Mouse (Mus musculus): ENCODE data around the gene Fate1. TPM values are rescaled to one million over a fixed set of nuclear protein-coding genes. Genes with fewer than 3 reads are reported as not detected.
"Not testable (repeated sequence)": the region's sequence is repeated elsewhere in the genome, so short reads cannot be mapped to it uniquely, and the experiment has no call there.

The Fate1 gene
- polyA plus RNA-seq, 1 experiment from 2014 or later: not detected

DNA sequence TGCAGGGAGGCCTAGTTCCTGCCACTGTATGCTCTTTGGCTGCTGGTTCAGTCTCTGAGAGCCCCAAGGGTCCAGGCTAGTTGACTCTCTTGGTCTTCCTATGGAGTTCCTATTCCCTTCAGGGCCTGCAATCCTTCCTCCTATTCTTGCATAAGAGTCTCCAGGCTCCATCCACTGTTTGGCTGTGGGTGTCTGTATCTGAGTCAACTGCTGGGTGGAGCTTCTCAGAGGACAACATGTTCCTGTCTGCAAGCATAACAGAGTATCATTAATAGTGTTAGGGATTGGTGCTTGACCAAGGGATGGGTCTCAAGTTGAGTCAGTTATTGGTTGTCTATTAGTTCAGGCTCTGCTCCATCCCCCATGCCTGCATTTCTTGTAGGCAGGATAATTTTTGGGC lies 4.9 kb downstream of the Fate1 start:
- ATAC-seq; H3K9me3 ChIP-seq (replicated peaks; ENCODE audit: control insufficient read depth, low read length); H3K36me3 ChIP-seq (ENCODE audit: control insufficient read depth, insufficient read depth, low read length); H3K27ac ChIP-seq (ENCODE audit: low read depth, low read length); H3K27me3 ChIP-seq (replicated peaks; ENCODE audit: control insufficient read depth, insufficient read depth, low read length); H3K4me1 ChIP-seq (ENCODE audit: control insufficient read depth, insufficient read depth, low read length); H3K9ac ChIP-seq (ENCODE audit: low read length); DNase-seq (ENCODE audit: low spot score); H3K4me3 ChIP-seq (ENCODE audit: low read depth, low read length); H3K4me2 ChIP-seq (ENCODE audit: low read length): not testable (repeated sequence)

GRCm38 (mm10) chrX:71980443-71980842 lies 7.7 kb downstream of the Fate1 start:
- Histone ChIP-seq H3K9ac (ENCODE audit: low read length) (no peak overlapping the region), H3K4me2 (ENCODE audit: low read length) (no peak overlapping the region), H3K4me3 (ENCODE audit: low read depth, low read length) (no peak overlapping the region), H3K27ac (ENCODE audit: low read depth, low read length) (no peak overlapping the region), H3K27me3 (replicated peaks; ENCODE audit: control insufficient read depth, insufficient read depth, low read length) (no peaks in the 10 kb centered on the region), H3K9me3 (replicated peaks; ENCODE audit: control insufficient read depth, low read length) (no peaks in the 10 kb centered on the region), H3K4me1 (ENCODE audit: control insufficient read depth, insufficient read depth, low read length) (no peaks in the 10 kb centered on the region), H3K36me3 (ENCODE audit: control insufficient read depth, insufficient read depth, low read length) (no peaks in the 10 kb centered on the region)
- 85% methylated on average over 3 of the region's 3 CpGs for WGBS
- DNase-seq (ENCODE audit: low spot score) (no peak), ATAC-seq (no peak)

- H3K4me1 ChIP-seq (ENCODE audit: control insufficient read depth, insufficient read depth, low read length): no peaks in the 10 kb centered on the region
- no peaks in the 10 kb centered on the region for H3K27me3 ChIP-seq (replicated peaks; ENCODE audit: control insufficient read depth, insufficient read depth, low read length)
- H3K36me3 ChIP-seq (ENCODE audit: control insufficient read depth, insufficient read depth, low read length): no peaks in the 10 kb centered on the region
- WGBS: 78% methylated on average over 2 of the region's 2 CpGs
- H3K9ac ChIP-seq (ENCODE audit: low read length): no peak overlapping the region
- no peak overlapping the region for H3K27ac ChIP-seq (ENCODE audit: low read depth, low read length)
- no peak for ATAC-seq
- H3K4me2 ChIP-seq (ENCODE audit: low read length): no peak overlapping the region
- no peak for DNase-seq (ENCODE audit: low spot score)
- no peaks in the 10 kb centered on the region for H3K9me3 ChIP-seq (replicated peaks; ENCODE audit: control insufficient read depth, low read length)
- H3K4me3 ChIP-seq (ENCODE audit: low read depth, low read length): no peak overlapping the region
Observed at GRCm38 (mm10) chrX:71981322-71981721, 8.5 kb downstream of the Fate1 start.

DNA sequence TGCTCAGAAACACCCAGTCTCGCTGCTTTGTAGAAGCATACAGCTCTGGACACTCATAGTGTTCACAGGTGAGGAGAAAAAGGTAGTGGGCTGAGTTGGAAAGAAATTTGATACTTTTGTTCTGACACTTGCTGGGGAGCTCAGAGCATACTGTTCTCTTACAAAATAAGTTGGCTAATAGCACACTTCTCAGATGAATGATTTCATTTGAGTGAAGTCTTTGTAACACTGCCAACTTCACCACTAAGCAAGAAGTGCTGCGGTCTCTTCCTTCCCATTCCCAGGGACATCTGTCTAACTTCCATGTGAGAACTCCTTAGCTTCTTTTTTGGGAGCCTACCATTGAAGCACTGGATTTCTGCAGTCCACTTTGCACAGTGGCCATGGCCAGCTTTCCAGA lies 10.4 kb downstream of the Fate1 start:
- Histone ChIP-seq H3K4me2 (ENCODE audit: low read length) (no peak overlapping the region), H3K9ac (ENCODE audit: low read length) (no peak overlapping the region), H3K27me3 (replicated peaks; ENCODE audit: control insufficient read depth, insufficient read depth, low read length) (no peaks in the 10 kb centered on the region), H3K36me3 (ENCODE audit: control insufficient read depth, insufficient read depth, low read length) (no peaks in the 10 kb centered on the region), H3K27ac (ENCODE audit: low read depth, low read length) (no peak overlapping the region), H3K4me3 (ENCODE audit: low read depth, low read length) (no peak overlapping the region), H3K9me3 (replicated peaks; ENCODE audit: control insufficient read depth, low read length) (no peaks in the 10 kb centered on the region), H3K4me1 (ENCODE audit: control insufficient read depth, insufficient read depth, low read length) (no peaks in the 10 kb centered on the region)
- ATAC-seq (no peak), DNase-seq (ENCODE audit: low spot score) (no peak)
- WGBS: 72% methylated on average over 2 of the region's 2 CpGs

- H3K4me3 ChIP-seq (ENCODE audit: low read depth, low read length): no peak overlapping the region
- no peak overlapping the region for H3K27ac ChIP-seq (ENCODE audit: low read depth, low read length)
- DNase-seq (ENCODE audit: low spot score): peak; percentile 7
- no peak overlapping the region for H3K4me2 ChIP-seq (ENCODE audit: low read length)
- H3K4me1 ChIP-seq (ENCODE audit: control insufficient read depth, insufficient read depth, low read length): no peaks in the 10 kb centered on the region
- no peak overlapping the region for H3K9ac ChIP-seq (ENCODE audit: low read length)
- no peak for ATAC-seq
- no peaks in the 10 kb centered on the region for H3K27me3 ChIP-seq (replicated peaks; ENCODE audit: control insufficient read depth, insufficient read depth, low read length)
- H3K9me3 ChIP-seq (replicated peaks; ENCODE audit: control insufficient read depth, low read length): no peaks in the 10 kb centered on the region
- no peaks in the 10 kb centered on the region for H3K36me3 ChIP-seq (ENCODE audit: control insufficient read depth, insufficient read depth, low read length)
- WGBS: 78% methylated on average over 1 of the region's 1 CpGs
Observed at GRCm38 (mm10) chrX:71983775-71984174, 11.0 kb downstream of the Fate1 start.

GRCm38 (mm10) chrX:71991549-71991948 lies 18.8 kb downstream of the Fate1 start, which contains the start of gene Cnga2:
Gene Cnga2, plus strand, starts transcription at chrX:71991849.
- no peaks in the 10 kb centered on the region for H3K36me3 ChIP-seq (ENCODE audit: control insufficient read depth, insufficient read depth, low read length)
- DNase-seq (ENCODE audit: low spot score) (no peak), ATAC-seq (no peak)
- H3K27ac ChIP-seq (ENCODE audit: low read depth, low read length): no peak within 1 kb of the TSS
- H3K9ac ChIP-seq (ENCODE audit: low read length): no peak within 1 kb of the TSS
- no peak within 1 kb of the TSS for H3K4me3 ChIP-seq (ENCODE audit: low read depth, low read length)
- H3K27me3 ChIP-seq (replicated peaks; ENCODE audit: control insufficient read depth, insufficient read depth, low read length): no peaks in the 10 kb centered on the region
- H3K4me2 ChIP-seq (ENCODE audit: low read length): no peak within 1 kb of the TSS
- 80% methylated on average over 3 of the region's 3 CpGs for WGBS
- no peaks in the 10 kb centered on the region for H3K4me1 ChIP-seq (ENCODE audit: control insufficient read depth, insufficient read depth, low read length)
- no peaks in the 10 kb centered on the region for H3K9me3 ChIP-seq (replicated peaks; ENCODE audit: control insufficient read depth, low read length)

- Histone ChIP-seq H3K4me1 (ENCODE audit: control insufficient read depth, insufficient read depth, low read length) (no peaks in the 10 kb centered on the region), H3K9me3 (replicated peaks; ENCODE audit: control insufficient read depth, low read length) (no peaks in the 10 kb centered on the region), H3K36me3 (ENCODE audit: control insufficient read depth, insufficient read depth, low read length) (no peaks in the 10 kb centered on the region), H3K9ac (ENCODE audit: low read length) (no peak overlapping the region), H3K27me3 (replicated peaks; ENCODE audit: control insufficient read depth, insufficient read depth, low read length) (no peaks in the 10 kb centered on the region), H3K27ac (ENCODE audit: low read depth, low read length) (no peak overlapping the region), H3K4me3 (ENCODE audit: low read depth, low read length) (no peak overlapping the region), H3K4me2 (ENCODE audit: low read length) (no peak overlapping the region)
- ATAC-seq: no peak
- WGBS: 50% methylated on average over 1 of the region's 1 CpGs
- no peak for DNase-seq (ENCODE audit: low spot score)
Observed at GRCm38 (mm10) chrX:71995972-71996371, 23.2 kb downstream of the Fate1 start.

DNA sequence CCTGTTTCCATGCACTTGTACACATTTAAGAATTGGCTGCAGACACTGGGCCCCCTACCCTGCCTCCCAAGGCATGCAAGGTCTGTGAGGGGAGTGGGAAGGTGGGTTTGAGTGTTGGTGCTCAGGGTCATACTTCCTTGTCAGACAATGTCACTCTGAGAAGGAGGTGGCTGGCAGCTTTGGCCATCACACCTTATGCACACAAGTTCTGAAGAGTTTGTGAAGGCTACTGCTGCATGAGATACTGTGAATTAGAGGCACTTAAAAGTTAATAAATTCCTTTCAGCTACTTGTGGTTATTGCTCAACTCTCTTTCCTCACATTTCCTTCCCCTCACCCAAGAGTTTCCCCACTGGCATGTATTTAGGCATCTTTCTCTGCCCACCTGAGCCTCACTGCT lies 37.1 kb downstream of the Fate1 start:
- Histone ChIP-seq H3K27ac (ENCODE audit: low read depth, low read length) (no peak overlapping the region), H3K36me3 (ENCODE audit: control insufficient read depth, insufficient read depth, low read length) (no peaks in the 10 kb centered on the region), H3K4me1 (ENCODE audit: control insufficient read depth, insufficient read depth, low read length) (no peaks in the 10 kb centered on the region), H3K9me3 (replicated peaks; ENCODE audit: control insufficient read depth, low read length) (no peaks in the 10 kb centered on the region), H3K9ac (ENCODE audit: low read length) (no peak overlapping the region), H3K4me2 (ENCODE audit: low read length) (no peak overlapping the region), H3K27me3 (replicated peaks; ENCODE audit: control insufficient read depth, insufficient read depth, low read length) (no peaks in the 10 kb centered on the region), H3K4me3 (ENCODE audit: low read depth, low read length) (no peak overlapping the region)
- ATAC-seq (no peak), DNase-seq (ENCODE audit: low spot score) (no peak)

- Histone ChIP-seq H3K4me3 (ENCODE audit: low read depth, low read length) (no peak overlapping the region), H3K27ac (ENCODE audit: low read depth, low read length) (no peak overlapping the region), H3K4me2 (ENCODE audit: low read length) (no peak overlapping the region), H3K36me3 (ENCODE audit: control insufficient read depth, insufficient read depth, low read length) (no peaks in the 10 kb centered on the region), H3K27me3 (replicated peaks; ENCODE audit: control insufficient read depth, insufficient read depth, low read length) (no peaks in the 10 kb centered on the region), H3K4me1 (ENCODE audit: control insufficient read depth, insufficient read depth, low read length) (no peaks in the 10 kb centered on the region), H3K9ac (ENCODE audit: low read length) (no peak overlapping the region), H3K9me3 (replicated peaks; ENCODE audit: control insufficient read depth, low read length) (no peaks in the 10 kb centered on the region)
- DNase-seq (ENCODE audit: low spot score) (peak; percentile 5), ATAC-seq (no peak)
- 73% methylated on average over 9 of the region's 9 CpGs for WGBS
Observed at GRCm38 (mm10) chrX:72012236-72012635, 39.5 kb downstream of the Fate1 start.

DNA sequence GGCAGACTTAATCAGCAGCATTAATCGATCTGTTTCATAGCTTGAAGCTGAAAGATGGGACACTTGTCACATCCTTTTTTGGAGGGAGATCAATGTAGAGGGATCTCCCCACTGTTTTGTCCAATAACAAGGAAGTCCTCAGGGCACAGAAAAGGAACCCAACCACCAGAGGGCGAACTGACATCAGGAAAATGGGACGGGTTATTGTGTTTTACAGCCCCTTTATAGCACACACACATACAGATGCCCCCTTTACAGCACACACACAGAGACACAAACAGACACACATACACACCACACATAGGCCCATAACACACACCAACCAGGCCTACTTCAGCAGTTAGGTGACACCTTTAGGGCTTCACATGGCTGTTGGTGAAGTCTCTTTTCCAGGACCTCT lies 40.0 kb downstream of the Fate1 start:
- peak; percentile 13 for DNase-seq (ENCODE audit: low spot score)
- ATAC-seq: no peak
- no peaks in the 10 kb centered on the region for H3K4me1 ChIP-seq (ENCODE audit: control insufficient read depth, insufficient read depth, low read length)
- H3K27ac ChIP-seq (ENCODE audit: low read depth, low read length): no peak overlapping the region
- no peaks in the 10 kb centered on the region for H3K27me3 ChIP-seq (replicated peaks; ENCODE audit: control insufficient read depth, insufficient read depth, low read length)
- no peaks in the 10 kb centered on the region for H3K9me3 ChIP-seq (replicated peaks; ENCODE audit: control insufficient read depth, low read length)
- no peak overlapping the region for H3K4me2 ChIP-seq (ENCODE audit: low read length)
- no peaks in the 10 kb centered on the region for H3K36me3 ChIP-seq (ENCODE audit: control insufficient read depth, insufficient read depth, low read length)
- H3K4me3 ChIP-seq (ENCODE audit: low read depth, low read length): no peak overlapping the region
- WGBS: 42% methylated on average over 3 of the region's 3 CpGs
- no peak overlapping the region for H3K9ac ChIP-seq (ENCODE audit: low read length)

Data from forebrain, embryonic 14.5 days (tissue).